Mouse (Mus musculus) hematopoietic stem cell, adult 5-6 weeks (primary cell): ENCODE results near the gene H2-Q4. TPM values are rescaled to one million over a fixed set of nuclear protein-coding genes. Genes with fewer than 3 reads are reported as not detected.
A peak's percentile ranks its signal among the peaks of the same experiment; 100 is the strongest.
"Not testable (repeated sequence)": the region's sequence is repeated elsewhere in the genome, so short reads cannot be mapped to it uniquely, and the experiment has no call there.

Experiments
- ATAC-seq, 2 experiments: fragments of 125-278 bp in 1 of 2; replicated peaks in 1 of 2; 2 replicates each; pipeline ENCODE4 v1.8.0; 2016 to 2017; ENCODE audit warnings: inconsistent platforms in 2 of 2, mild to moderate bottlenecking in 2 of 2, moderate number of reproducible peaks in 2 of 2, low read depth in 1 of 2, moderate TSS enrichment in 1 of 2; ENCODE audit not compliant: low FRiP score in 2 of 2, poor library complexity in 2 of 2, severe bottlenecking in 2 of 2, insufficient read depth in 1 of 2, low TSS enrichment in 1 of 2
- total RNA-seq: library from RNA; stranded (forward); fragments of 172-1452, 232-1000 nt; gene quantifications from 2 replicates; pipeline ENCODE4 v1.2.3, GENCODE M21; 2017

H2-Q4 gene
- total RNA-seq, result 110 and 133 TPM in 2 replicates

GRCm38 (mm10) chr17:35379369-35379728 lies at the start of gene H2-Q4:
Gene H2-Q4, plus strand, starts transcription at chr17:35379617.
- ATAC-seq, result peak; percentile 99 to 100

- not testable (repeated sequence) for ATAC-seq
Measured at GRCm38 (mm10) chr17:35329714-35330113, 49.7 kb upstream of the H2-Q4 start.

- not testable (repeated sequence) for ATAC-seq
Measured at GRCm38 (mm10) chr17:35331546-35331945, 47.9 kb upstream of the H2-Q4 start.

- no peak for ATAC-seq
Measured at GRCm38 (mm10) chr17:35342071-35342671, 37.2 kb upstream of the H2-Q4 start, which contains the start of gene H2-Q2. Gene H2-Q2, plus strand, starts transcription at chr17:35342242.

- ATAC-seq, result peak in 1 of 2 experiments; percentile 21; a peak in 1 of 4 replicates
Measured at GRCm38 (mm10) chr17:35342711-35343476, 36.5 kb upstream of the H2-Q4 start.

- not testable (repeated sequence) for ATAC-seq
Measured at GRCm38 (mm10) chr17:35347659-35348058, 31.8 kb upstream of the H2-Q4 start.

- ATAC-seq, result not testable (repeated sequence)
Measured at GRCm38 (mm10) chr17:35353275-35353674, 26.1 kb upstream of the H2-Q4 start.

- ATAC-seq, result no peak
Measured at GRCm38 (mm10) chr17:35354071-35354470, 25.3 kb upstream of the H2-Q4 start.

GRCm38 (mm10) chr17:35357086-35357485 lies 22.3 kb upstream of the H2-Q4 start:
- no peak for ATAC-seq

- peak in 1 of 2 experiments; percentile 7; a peak in 1 of 4 replicates for ATAC-seq
Measured at GRCm38 (mm10) chr17:35358763-35359469, 20.5 kb upstream of the H2-Q4 start.

GRCm38 (mm10) chr17:35359470-35359862 lies 20.0 kb upstream of the H2-Q4 start:
- 0 out of 4 replicates have a peak, but pooled peaks of 1 of the 2 experiments have one; percentile 39 for ATAC-seq

- ATAC-seq, result peak in 1 of 2 experiments; percentile 31; a peak in 1 of 4 replicates
Measured at GRCm38 (mm10) chr17:35379729-35380451, 473 bp downstream of the H2-Q4 start.

- not testable (repeated sequence) for ATAC-seq
Measured at GRCm38 (mm10) chr17:35389796-35390195, 10.4 kb downstream of the H2-Q4 start.

GRCm38 (mm10) chr17:35392671-35393070 lies 13.3 kb downstream of the H2-Q4 start:
- ATAC-seq, result not testable (repeated sequence)

GRCm38 (mm10) chr17:35393864-35394800 lies 14.7 kb downstream of the H2-Q4 start:
- ATAC-seq, result peak; percentile 98 to 99

- not testable (repeated sequence) for ATAC-seq
Measured at GRCm38 (mm10) chr17:35396956-35397355, 17.5 kb downstream of the H2-Q4 start.
